Mouse (Mus musculus): ENCODE data around the gene Matk.

Matk gene

DNA sequence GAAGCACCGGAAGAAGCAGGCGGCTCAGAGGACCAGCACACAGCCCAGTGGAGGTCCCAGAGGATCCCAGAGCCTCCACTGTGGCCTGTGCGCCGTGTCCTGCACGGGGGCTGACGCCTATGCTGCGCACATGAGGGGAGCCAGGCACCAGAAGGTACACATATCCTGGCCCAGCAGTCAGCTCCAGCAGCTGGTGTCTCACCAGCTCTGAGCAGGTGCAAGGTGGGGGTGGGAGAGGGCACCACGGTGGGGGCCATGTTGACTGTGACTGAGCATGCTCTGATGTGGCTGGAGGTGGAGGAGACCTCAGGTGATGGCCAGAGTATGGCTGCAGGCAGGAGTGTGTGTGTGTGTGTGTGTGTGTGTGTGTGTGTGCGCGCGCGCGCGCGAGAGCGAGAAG lies 10.7 kb upstream of the Matk start:
- DNase-seq (ENCODE audit: low spot score), result no peak

DNA sequence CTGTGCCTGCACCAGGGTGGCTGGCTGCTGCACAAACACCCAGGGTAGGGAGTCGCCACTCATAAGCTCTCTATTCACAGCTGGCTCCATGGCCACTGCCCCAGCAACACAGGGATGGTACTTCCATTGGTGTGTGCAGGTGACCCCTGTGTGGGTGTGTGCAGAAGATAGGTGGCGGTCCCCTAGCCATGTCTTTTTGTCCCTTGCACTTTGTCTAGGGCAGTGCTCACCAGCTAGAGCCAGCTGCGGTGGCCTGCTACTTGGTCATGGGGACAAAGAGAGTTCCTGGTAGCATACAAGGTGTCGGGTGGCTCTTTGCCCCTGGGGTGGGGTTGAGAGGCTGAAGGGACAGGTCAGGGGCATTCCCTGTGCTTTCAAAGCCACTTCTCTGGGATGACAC lies 8.6 kb upstream of the Matk start:
- DNase-seq (ENCODE audit: low spot score), result no peak

DNA sequence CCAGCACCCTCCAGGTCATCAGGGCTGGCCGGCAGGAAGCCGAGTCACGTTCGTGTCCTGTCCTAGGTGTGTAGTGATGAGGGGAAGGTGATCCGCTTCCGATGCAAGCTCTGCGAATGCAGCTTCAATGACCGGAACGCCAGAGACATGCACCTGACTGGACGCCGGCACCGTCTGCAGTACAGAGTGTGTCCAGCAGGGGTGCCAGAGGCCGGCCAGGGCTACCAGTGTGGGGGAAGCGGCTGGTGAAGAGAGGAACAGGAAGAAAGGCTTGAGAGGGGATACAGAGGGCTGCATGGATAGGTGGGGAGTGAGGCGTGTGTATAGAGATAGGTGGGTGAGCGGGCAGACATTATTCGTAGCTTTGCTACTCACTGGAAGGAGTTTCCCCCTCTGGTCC lies 8.1 kb upstream of the Matk start:
- no peak for DNase-seq (ENCODE audit: low spot score)

DNA sequence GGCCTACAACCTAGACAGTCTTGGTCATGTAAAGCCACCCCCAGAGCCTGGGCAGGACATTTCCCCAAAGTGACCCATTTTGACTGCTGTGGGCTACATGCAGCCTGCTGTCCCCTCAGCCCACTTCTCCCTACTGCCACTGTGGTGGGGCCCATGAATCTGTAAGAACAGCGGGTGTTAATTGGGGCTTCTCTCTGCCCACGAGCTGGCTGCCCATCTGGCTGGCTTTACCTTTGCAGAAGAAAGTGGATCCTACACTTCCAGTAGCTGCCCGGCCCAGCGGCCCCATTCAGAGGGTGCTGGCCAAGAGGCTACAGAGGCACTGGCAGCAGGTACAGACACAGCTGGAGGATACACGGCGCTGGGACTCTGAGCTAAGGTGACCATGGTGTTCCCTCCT lies 7.6 kb upstream of the Matk start:
- DNase-seq (ENCODE audit: low spot score), result no peak

DNA sequence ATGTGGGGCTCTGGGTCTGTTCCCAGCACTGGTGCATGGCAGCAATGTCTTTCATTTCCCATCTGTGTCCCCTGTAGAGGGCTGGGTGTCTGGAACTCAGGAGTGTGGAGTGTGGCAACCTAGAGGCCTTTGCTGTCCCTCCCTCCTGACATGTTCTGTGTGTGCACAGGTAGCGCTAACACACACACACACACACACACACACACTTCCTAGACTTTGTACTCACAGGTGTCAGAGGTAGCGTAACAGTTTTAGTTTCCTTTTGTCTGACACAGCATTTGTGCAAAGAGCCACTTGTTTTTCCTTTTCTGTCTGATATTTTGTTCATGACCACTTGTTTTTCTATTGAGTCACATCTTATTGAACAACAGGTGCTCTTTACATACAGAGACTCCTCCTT lies 4.9 kb upstream of the Matk start:
- no peak for DNase-seq (ENCODE audit: low spot score)

DNA sequence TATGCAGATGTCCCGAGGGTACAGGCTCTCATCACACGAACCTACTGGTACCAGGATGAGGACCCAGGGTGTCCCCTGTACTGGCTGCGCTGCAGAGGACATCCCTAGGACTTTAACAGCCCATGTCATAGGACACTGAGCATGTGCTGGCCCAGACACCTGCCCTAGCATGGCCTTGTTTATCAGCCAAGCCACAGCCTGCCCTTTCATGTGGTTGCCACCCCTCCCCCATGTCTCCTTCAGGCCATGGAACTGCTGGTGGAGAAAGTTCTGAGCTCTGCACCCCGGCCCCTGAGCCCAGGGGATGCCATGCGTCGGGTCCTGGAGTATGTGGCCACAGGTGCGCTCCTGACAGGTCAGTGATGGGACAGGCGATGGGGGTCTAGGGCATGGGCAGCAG lies 3.3 kb upstream of the Matk start:
- DNase-seq (ENCODE audit: low spot score), result no peak

DNA sequence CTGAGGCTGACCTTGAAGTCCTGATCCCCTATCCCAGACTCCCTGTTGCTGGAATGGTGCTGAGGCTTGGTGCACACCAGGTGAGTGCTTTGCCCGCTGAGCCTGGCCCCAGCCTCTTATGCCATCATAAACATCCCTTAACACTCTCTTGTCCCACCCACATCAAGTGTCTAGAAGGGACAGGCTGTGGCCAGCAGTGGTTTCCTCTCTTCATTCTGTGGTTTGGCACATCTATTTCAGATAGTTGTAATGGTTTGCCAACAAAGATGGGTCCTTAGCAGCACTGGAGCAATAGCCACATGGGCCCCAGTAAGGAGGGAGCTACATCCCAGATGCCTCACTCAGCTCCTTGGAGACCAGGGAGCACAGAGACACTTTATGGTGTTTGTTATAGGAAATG lies 2.2 kb downstream of the Matk start:
- no peak for DNase-seq (ENCODE audit: low spot score)

DNA sequence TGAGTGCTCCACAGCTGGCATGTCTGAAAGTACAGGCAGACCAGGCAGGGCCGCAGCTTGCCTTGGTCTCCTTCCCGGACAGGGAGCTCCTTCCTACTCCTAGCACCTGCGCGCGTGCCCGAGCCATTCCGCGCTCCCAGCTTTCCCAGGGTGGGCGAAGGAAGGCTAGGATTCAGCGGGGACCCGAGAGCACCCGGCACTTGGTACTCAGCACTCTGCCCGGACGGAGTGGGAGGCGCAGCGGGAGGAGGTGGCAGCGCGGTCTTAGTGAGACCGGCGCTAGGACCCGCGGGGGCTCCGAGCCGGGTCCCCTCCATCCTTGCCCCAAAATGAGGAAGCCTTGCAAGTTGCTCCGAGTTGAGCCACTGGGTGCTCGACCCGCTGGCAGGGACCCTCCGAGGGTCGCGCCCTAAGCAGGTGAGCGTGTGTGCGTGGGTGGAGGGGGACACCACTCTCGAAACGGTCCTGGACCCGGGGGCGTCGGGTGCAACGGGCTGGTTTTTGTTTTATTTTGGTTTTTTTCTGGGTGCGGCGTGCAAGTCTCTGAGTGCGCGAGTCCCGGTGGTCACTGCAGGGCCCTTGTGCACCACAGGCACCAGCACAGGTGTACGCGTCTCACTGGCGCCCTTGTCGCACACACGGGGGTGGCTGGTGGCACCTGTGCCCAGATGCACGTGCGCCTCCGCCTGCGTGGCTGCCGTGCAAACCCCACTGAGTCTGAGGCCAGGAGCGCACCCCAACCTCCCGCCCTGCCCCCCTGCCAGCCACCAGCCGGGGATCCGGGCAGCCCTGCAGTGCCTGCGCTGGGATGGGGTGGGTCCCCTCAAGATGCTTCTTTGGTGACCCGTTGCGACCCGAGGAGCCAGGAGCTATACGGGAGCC lies 4.7 kb downstream of the Matk start:
- DNase-seq (ENCODE audit: low spot score), result no peak

DNA sequence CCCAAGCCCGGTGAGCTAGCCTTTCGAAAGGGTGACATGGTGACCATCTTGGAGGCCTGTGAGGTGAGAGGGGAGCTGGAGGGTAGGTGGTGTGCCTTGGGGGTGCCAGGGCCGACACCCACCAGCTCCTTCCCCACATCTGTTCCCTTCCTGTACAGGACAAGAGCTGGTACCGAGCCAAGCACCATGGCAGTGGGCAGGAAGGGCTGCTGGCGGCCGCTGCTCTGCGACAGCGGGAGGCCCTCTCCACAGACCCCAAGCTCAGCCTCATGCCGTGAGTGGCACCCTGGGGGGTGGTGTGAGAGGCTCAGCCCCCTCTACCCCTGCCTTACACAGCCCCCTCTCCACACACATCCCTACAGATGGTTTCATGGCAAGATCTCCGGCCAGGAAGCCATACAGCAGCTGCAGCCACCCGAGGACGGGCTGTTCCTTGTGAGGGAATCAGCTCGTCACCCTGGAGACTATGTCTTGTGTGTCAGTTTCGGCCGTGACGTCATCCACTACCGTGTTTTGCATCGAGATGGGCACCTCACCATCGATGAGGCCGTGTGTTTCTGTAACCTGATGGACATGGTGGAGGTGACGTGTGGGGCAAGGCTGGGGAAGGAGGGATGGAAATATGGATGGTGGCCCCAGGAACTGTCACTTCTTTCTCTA lies 6.6 kb downstream of the Matk start:
- DNase-seq (ENCODE audit: low spot score), result no peak

DNA sequence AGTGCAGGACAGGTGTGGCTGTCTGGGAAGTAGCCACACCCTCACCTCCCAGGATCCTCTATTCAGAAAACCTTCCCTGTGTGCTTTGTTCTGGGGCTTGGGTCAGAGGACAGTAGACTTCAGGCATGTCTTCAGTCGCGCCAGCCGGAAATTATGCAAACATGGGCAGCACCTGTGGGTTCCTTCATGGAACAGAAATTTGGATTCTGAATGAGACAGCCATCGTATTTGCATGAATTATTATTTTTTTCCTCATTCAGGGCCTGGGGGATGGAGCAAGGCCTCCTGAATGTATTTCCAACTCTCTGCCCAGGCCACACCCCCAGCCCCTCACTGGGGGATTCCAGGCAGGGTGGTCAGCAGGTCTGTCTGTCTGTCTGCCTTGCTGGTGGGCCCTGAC lies 8.3 kb downstream of the Matk start:
- DNase-seq (ENCODE audit: low spot score), result no peak

DNA sequence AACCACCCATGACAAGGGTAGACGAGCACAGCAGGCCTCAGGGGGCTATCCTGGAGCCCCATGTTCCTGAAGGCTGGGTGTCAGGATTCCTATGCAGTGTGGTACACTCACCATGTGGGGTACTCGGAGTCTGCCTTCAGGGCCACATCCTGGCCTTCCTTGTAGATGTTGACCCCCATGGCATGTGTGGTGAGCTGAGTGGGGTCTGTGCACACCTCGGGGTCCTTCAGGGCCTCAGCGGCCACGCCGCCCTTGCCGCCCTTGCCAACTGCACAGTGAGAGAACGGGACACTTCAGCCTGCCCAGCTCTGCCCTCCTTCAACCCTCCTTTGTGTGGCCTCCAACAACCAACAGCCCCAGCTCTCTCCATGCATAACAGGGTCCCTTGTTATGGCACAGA lies 12.8 kb downstream of the Matk start:
- no peak for DNase-seq (ENCODE audit: low spot score)

DNA sequence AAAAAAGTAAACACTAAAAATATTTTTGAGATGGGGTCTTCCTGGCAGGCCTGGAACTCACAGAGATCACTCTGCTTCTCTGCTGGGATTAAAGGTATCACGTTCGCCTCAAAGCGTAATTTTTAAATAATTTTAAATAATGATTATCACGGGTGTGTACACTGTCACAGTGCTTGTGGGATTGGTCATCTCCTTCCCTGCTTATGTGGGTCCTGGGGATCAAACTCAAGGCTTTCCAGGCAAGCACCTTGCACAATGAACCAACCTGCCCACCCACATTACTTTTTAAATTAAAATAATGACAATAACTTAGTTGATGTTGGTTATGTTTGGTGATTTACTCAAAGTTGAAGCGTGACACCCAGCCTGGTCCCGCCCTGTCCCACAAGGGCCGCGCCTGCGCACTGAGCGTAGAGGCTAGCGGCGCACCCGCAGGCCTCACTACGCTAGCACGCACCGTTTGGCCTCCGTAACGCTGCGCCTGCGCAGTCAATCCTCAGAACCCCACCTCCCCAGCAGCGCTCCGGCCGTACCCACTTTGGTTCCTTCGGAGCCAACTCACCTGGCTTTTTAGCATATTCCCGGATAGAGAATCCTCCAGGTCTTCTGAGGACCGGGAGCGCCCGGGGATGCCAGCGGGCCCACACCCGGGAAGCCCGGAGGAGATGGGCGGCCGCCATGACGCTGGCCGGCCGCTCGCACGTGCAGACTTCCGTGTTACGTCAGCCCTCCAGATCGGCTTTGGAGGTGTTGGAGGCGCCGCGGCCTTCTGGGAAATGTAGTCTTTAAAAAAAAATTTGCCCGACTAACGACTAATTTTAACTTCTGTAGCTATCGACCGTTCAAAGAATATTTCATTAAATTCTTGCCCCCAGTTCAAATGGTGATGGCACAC lies 13.7 kb downstream of the Matk start, which contains the start of the genes Mrpl54 and Apba3:
Mrpl54 (minus strand) TSS at position 724 of the 895 bp plus-strand sequence.
Apba3 (plus strand) TSS at position 750 of the 895 bp plus-strand sequence.
- DNase-seq (ENCODE audit: low spot score), result peak; percentile 96

DNA sequence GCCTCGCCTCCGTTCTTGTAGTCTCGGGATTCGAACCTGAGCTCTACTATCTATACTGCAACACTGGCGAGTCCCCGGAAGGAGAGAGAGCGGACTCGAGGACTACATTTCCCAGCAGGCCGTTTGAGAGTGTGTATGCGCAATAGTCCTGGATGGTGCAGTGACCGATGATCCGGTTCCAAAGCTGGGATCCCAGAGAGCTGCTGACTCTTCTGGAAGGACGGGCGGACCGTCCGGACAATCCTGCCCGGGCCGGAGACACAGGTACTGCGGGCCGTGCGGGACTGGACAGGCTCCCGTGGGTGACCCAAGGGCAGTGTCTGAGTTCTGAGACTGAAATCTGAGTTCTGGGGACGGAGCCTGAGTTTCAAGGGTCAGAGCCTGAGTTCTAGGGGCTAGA lies 15.3 kb downstream of the Matk start:
- DNase-seq (ENCODE audit: low spot score), result peak; percentile 80

DNA sequence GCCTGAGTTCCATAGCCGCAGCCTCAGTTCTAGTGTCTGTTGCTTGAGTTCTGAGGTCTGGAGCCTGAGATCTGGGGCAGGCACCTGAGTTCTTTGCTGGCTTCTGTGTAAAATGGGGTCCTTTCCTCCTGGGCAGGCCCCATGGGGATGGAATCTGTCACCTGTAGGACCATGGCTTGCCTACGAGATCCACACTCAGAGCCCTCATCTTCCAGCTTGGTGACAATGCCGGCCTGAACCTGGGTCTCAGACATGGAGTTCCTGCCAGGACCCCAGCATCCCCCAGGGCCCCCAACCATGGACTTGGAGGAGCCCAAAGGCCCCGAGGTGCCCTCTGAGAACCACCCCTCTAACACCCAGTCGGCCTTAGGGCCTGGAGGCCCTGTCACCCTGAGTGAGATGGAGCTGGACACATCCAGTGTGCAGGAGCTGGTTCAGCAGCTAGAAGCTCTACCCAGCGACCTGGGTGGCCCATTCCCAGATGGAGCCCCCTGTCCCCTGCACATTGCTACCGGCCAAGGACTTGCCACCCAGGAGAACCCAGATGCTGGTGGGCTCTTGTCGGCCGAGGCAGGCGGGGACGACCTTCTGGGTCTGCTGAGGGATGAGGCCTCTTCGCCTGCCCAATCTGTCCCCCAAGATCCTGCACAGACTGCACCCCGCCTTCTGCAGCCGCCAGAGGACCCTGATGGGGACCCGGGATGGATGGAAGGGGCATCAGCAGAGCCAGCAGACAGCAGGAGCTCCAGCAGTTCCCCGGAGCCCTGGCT lies 16.1 kb downstream of the Matk start:
- no peak for DNase-seq (ENCODE audit: low spot score)

DNA sequence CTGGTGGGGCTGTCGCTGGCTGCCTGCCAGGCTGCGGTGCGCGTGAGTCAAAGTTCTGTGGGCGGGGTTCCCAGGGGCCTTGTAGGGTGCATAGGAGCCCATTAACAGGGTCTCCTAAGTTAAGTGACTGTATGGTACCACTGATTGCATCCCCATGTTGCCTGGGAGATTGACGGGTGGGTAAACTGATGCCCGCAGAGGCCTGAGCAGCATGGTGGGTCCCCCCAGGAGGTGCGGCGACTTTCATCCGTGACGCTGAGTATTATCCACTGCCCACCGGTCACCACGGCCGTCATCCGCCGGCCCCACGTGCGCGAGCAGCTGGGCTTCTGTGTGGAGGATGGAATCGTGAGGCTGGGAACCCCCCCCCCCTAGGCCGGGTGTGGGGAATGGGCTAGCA lies 19.6 kb downstream of the Matk start:
- DNase-seq (ENCODE audit: low spot score), result no peak

DNA sequence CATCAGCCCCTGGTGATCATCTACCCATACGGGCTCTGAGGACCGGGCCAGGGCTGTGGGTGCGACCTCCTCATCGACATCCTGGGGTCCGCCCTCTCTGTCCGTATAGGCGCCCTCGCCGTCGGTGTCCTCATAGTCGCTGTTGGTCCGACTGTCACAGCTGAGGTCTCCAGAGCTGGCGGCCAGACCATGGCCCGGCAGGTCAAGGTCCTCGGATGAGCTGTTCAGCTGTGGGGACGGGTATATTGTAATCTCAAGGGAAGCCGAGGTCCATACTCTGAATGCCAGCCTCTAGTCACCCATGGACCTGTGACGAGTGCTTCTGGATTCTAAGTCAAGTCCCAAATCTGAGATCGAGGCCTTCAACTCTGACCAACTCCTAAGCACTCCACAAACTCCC lies 21.1 kb downstream of the Matk start:
- no peak for DNase-seq (ENCODE audit: low spot score)

DNA sequence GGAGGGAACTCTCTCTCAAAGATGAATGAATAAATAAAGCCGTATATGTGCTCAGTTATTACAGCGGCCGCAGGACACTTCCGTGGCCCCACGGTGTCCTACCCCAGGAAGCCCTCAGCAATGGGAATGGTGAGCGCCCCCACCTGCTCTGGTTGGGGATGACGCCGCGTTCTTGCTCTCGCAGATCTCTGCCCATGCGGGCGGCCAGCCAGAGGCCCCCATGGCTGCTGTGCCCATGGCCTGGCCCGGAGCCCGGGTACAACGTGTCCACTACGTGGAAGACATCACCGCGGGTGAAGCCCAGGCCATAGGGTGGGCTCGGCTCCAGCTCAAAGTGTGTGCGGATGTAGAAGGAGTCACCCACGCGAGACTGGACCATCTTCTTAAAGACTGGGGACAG lies 24.9 kb downstream of the Matk start:
- no peak for DNase-seq (ENCODE audit: low spot score)

DNA sequence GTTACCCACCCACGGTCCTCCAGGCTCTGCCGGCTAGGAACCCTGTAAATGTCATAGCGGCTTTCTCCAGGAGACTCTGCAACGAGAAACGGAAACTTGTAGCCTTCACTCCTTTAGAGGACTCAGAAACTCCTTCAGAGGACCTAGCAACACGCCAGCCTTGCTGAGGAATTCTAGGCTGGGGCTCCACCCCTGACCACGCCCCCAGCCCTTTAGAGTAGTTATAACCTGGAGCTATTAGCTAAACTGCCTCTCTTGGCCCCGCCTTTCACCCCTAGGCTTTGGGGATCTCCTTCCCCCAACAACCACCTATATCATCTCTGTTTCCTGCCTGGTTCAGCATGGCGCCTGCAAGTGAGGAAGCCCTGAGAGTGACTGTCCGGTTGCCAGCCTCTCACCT lies 26.8 kb downstream of the Matk start:
- no peak for DNase-seq (ENCODE audit: low spot score)

DNA sequence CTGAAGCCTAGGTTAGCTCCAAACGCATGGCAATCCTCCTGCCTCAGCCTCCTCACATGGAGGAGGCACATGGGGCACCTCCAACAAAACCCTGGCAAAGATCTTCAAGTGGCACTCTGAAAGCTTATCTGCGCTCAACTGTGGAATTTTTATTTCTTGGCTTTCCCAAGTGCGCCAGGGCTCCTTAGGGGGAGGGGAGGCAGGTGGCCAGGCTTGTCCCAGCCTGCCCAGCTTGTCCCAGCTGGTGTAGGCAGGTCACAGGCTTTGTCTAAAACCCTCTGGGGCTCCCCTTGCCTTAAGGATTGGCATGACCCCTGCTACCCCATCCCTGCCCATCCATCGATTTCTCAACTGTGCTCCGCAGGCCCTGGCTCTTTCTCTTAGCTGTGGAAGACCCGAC lies 31.5 kb downstream of the Matk start:
- DNase-seq (ENCODE audit: low spot score), result no peak

DNA sequence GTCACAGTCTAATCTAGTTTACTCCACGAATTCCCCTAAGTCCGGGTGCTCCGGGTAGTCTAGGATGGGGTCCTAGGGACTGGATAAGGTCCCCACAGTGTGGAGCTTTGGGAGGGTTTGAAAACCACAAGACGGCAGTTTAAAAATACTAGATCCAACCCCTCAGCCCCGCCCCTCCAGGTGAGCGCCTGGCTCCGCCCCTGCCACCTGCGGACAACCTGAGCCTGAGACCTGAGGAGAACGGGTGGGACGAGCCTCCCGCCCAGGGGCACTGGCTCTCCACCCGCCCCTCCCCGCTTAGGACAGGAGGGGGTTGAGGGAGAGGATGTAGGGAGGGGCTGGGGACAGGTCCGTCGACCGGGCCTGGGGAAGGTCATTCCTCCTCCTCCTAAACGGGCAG lies 32.0 kb downstream of the Matk start:
- no peak for DNase-seq (ENCODE audit: low spot score)

DNA sequence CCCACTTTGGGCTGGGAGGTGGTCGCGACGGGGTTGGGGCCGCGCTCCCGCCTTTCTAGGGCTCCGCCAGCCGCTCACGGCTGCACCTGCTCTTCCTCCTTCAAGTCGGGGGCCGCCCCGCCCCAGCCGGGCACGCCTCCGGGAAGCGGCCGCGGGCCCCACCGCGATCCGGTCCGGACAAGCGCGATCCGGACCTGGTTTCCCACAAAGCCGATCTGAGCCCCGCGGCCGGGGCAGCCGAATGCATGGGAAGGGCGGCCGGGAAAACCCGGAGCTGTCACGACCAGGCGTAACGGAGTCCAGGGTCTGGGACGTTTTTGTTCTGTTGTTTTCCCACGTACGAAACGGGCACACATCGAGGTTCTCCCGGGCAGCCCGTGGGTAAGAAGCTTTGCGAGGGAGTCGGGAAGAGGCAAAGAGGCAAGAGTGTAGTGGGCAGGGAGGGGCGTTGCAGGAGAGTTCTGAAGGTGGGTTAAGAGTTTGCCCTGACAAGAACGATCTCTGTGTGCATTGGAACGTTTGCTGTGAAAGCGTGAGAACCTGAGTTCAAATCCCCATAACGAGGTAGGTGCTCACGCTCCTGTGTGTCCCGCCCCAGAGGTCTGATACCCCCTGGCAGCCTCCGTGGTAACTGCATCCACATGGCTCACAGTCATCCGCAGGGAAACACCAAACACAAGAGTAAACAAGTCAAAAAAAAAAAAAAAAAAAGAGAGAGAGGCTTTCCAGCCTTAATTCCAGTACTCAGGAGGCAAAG lies 33.1 kb downstream of the Matk start:
- no peak for DNase-seq (ENCODE audit: low spot score)

Data from left cerebral cortex, adult 11 months (tissue).